Mouse (Mus musculus) heart, postnatal 0 days (tissue): ENCODE results near the gene Cdk17.
A peak's percentile ranks its signal among the peaks of the same experiment; 100 is the strongest.

Source experiments
- CTCF ChIP-seq: IDR thresholded peaks from 2 replicates; pipeline ENCODE4 v1.5.1; 2016; ENCODE audit warnings: antibody characterized with exemption, control low read depth, low read depth
- EP300 ChIP-seq: IDR thresholded peaks from 2 replicates; pipeline ENCODE4 v1.6.1; 2016; ENCODE audit warnings: antibody characterized with exemption, low read depth

- TF ChIP-seq CTCF (peak; percentile 90), EP300 (no peak)
These were observed 130.7 kb downstream of the Cdk17 start for GRCm38 (mm10) chr10:93291352-93291751.
